Mouse (Mus musculus) brain, embryonic 14.5 days (tissue): ENCODE results near the gene Mrpl47.

ENCODE experiments used
- CTCF ChIP-seq: fragments of 200-500 bp; IDR thresholded peaks from 2 replicates; pipeline ENCODE4 v1.5.1; 2012; ENCODE audit warnings: inconsistent platforms, mild to moderate bottlenecking, moderate library complexity, borderline replicate concordance; ENCODE audit not compliant: insufficient read depth, insufficient read length; ENCODE audit errors: extremely low read depth
- POLR2A ChIP-seq: fragments of 200-500 bp; IDR thresholded peaks from 2 replicates; pipeline ENCODE4 v1.6.1; 2012; ENCODE audit warnings: mild to moderate bottlenecking, inconsistent platforms, borderline replicate concordance; ENCODE audit not compliant: poor library complexity, insufficient read depth, insufficient read length, severe bottlenecking; ENCODE audit errors: extremely low read depth

- TF ChIP-seq CTCF (peak; percentile 91), POLR2A (no peak)
Measured at GRCm38 (mm10) chr3:32698228-32698863, 39.1 kb downstream of the Mrpl47 start.
